Mouse (Mus musculus): ENCODE measurements around the gene Cadm1. TPM values are rescaled to one million over a fixed set of nuclear protein-coding genes. Genes with fewer than 3 reads are reported as not detected.

Gene Cadm1
- polyA plus RNA-seq, 1 experiment from 2014 or later: 84.9 TPM

- no peaks in the 10 kb centered on the region for H3K9me3 ChIP-seq (ENCODE audit: low read length)
- peak; percentile 41; the same call in 1 of the 2 replicates for TF ChIP-seq EP300 (IDR thresholded peaks at IDR 0.05)
- 0 out of 2 replicates have a peak, but pooled peaks have one; percentile 5 for TF ChIP-seq CTCF (IDR thresholded peaks at IDR 0.05)
- no peaks in the 10 kb centered on the region for H3K4me1 ChIP-seq (ENCODE audit: insufficient read depth, low read depth, low read length)
- peak; percentile 68 for DNase-seq (ENCODE audit: low spot score)
- WGBS: 55% methylated on average over 7 of the region's 7 CpGs
- no peak overlapping the region for H3K9ac ChIP-seq (replicated peaks; ENCODE audit: low read depth)
- H3K36me3 ChIP-seq (ENCODE audit: insufficient read depth, low read length): no peaks in the 10 kb centered on the region
- no peaks in the 10 kb centered on the region for H3K27me3 ChIP-seq (replicated peaks; ENCODE audit: insufficient read depth, low read length)
- ATAC-seq: peak; percentile 85
- H3K27ac ChIP-seq (ENCODE audit: low read length): no peak overlapping the region
- no peak overlapping the region for H3K4me2 ChIP-seq (replicated peaks; ENCODE audit: low read depth, low read length)
- no peak overlapping the region for H3K4me3 ChIP-seq (ENCODE audit: low read depth, low read length)
Observed at GRCm38 (mm10) chr9:47574710-47575414, 44.9 kb downstream of the Cadm1 start.

GRCm38 (mm10) chr9:47575764-47576163 is 45.8 kb downstream of the Cadm1 start:
- Histone ChIP-seq H3K9me3 (ENCODE audit: low read length) (no peaks in the 10 kb centered on the region), H3K27me3 (replicated peaks; ENCODE audit: insufficient read depth, low read length) (no peaks in the 10 kb centered on the region), H3K4me3 (ENCODE audit: low read depth, low read length) (no peak overlapping the region), H3K27ac (ENCODE audit: low read length) (no peak overlapping the region), H3K4me1 (ENCODE audit: insufficient read depth, low read depth, low read length) (no peaks in the 10 kb centered on the region), H3K36me3 (ENCODE audit: insufficient read depth, low read length) (no peaks in the 10 kb centered on the region), H3K9ac (replicated peaks; ENCODE audit: low read depth) (no peak overlapping the region), H3K4me2 (replicated peaks; ENCODE audit: low read depth, low read length) (no peak overlapping the region)
- 44% methylated on average over 11 of the region's 11 CpGs for WGBS
- ATAC-seq (no peak), DNase-seq (ENCODE audit: low spot score) (no peak)
- TF ChIP-seq EP300 (IDR thresholded peaks at IDR 0.05) (no peak), CTCF (IDR thresholded peaks at IDR 0.05) (no peak)

GRCm38 (mm10) chr9:47579464-47579863 is 49.5 kb downstream of the Cadm1 start:
- no peak overlapping the region for H3K9ac ChIP-seq (replicated peaks; ENCODE audit: low read depth)
- H3K36me3 ChIP-seq (ENCODE audit: insufficient read depth, low read length): no peaks in the 10 kb centered on the region
- no peaks in the 10 kb centered on the region for H3K27me3 ChIP-seq (replicated peaks; ENCODE audit: insufficient read depth, low read length)
- H3K27ac ChIP-seq (ENCODE audit: low read length): no peak overlapping the region
- ATAC-seq (no peak), DNase-seq (ENCODE audit: low spot score) (no peak)
- no peaks in the 10 kb centered on the region for H3K4me1 ChIP-seq (ENCODE audit: insufficient read depth, low read depth, low read length)
- TF ChIP-seq CTCF (IDR thresholded peaks at IDR 0.05) (no peak), EP300 (IDR thresholded peaks at IDR 0.05) (no peak)
- 77% methylated on average over 6 of the region's 6 CpGs for WGBS
- no peaks in the 10 kb centered on the region for H3K9me3 ChIP-seq (ENCODE audit: low read length)
- H3K4me3 ChIP-seq (ENCODE audit: low read depth, low read length): no peak overlapping the region
- no peak overlapping the region for H3K4me2 ChIP-seq (replicated peaks; ENCODE audit: low read depth, low read length)

GRCm38 (mm10) chr9:47581576-47582365 is 51.8 kb downstream of the Cadm1 start:
- Histone ChIP-seq H3K27ac (ENCODE audit: low read length) (peak overlapping the region; percentile 34), H3K27me3 (replicated peaks; ENCODE audit: insufficient read depth, low read length) (no peaks in the 10 kb centered on the region), H3K4me1 (ENCODE audit: insufficient read depth, low read depth, low read length) (no peaks in the 10 kb centered on the region), H3K9me3 (ENCODE audit: low read length) (no peaks in the 10 kb centered on the region), H3K4me3 (ENCODE audit: low read depth, low read length) (no peak overlapping the region), H3K36me3 (ENCODE audit: insufficient read depth, low read length) (no peaks in the 10 kb centered on the region), H3K4me2 (replicated peaks; ENCODE audit: low read depth, low read length) (no peak overlapping the region), H3K9ac (replicated peaks; ENCODE audit: low read depth) (no peak overlapping the region)
- WGBS: 37% methylated on average over 6 of the region's 6 CpGs
- TF ChIP-seq CTCF (IDR thresholded peaks at IDR 0.05) (no peak), EP300 (IDR thresholded peaks at IDR 0.05) (peak; percentile 66; the same call in 1 of the 2 replicates)
- ATAC-seq: peak; percentile 92
- DNase-seq (ENCODE audit: low spot score): peak; percentile 90

- ATAC-seq (no peak), DNase-seq (ENCODE audit: low spot score) (no peak)
- no peak overlapping the region for H3K4me2 ChIP-seq (replicated peaks; ENCODE audit: low read depth, low read length)
- no peak overlapping the region for H3K27ac ChIP-seq (ENCODE audit: low read length)
- H3K9ac ChIP-seq (replicated peaks; ENCODE audit: low read depth): no peak overlapping the region
- TF ChIP-seq EP300 (IDR thresholded peaks at IDR 0.05) (no peak), CTCF (IDR thresholded peaks at IDR 0.05) (no peak)
- H3K27me3 ChIP-seq (replicated peaks; ENCODE audit: insufficient read depth, low read length): no peaks in the 10 kb centered on the region
- 62% methylated on average over 4 of the region's 4 CpGs for WGBS
- no peak overlapping the region for H3K4me3 ChIP-seq (ENCODE audit: low read depth, low read length)
- H3K9me3 ChIP-seq (ENCODE audit: low read length): no peaks in the 10 kb centered on the region
- H3K36me3 ChIP-seq (ENCODE audit: insufficient read depth, low read length): no peaks in the 10 kb centered on the region
- H3K4me1 ChIP-seq (ENCODE audit: insufficient read depth, low read depth, low read length): no peaks in the 10 kb centered on the region
Observed at GRCm38 (mm10) chr9:47583241-47583640, 53.3 kb downstream of the Cadm1 start.

GRCm38 (mm10) chr9:47586176-47586575 is 56.2 kb downstream of the Cadm1 start:
- H3K9ac ChIP-seq (replicated peaks; ENCODE audit: low read depth): no peak overlapping the region
- no peak overlapping the region for H3K4me2 ChIP-seq (replicated peaks; ENCODE audit: low read depth, low read length)
- no peak for DNase-seq (ENCODE audit: low spot score)
- no peaks in the 10 kb centered on the region; the same call in 1 of the 2 replicates for H3K4me1 ChIP-seq (ENCODE audit: insufficient read depth, low read depth, low read length)
- no peak overlapping the region for H3K27ac ChIP-seq (ENCODE audit: low read length)
- H3K36me3 ChIP-seq (ENCODE audit: insufficient read depth, low read length): no peaks in the 10 kb centered on the region
- no peak for ATAC-seq
- no peak overlapping the region for H3K4me3 ChIP-seq (ENCODE audit: low read depth, low read length)
- TF ChIP-seq CTCF (IDR thresholded peaks at IDR 0.05): no peak
- TF ChIP-seq EP300 (IDR thresholded peaks at IDR 0.05): no peak
- H3K9me3 ChIP-seq (ENCODE audit: low read length): no peaks in the 10 kb centered on the region
- WGBS: 81% methylated on average over 5 of the region's 5 CpGs
- H3K27me3 ChIP-seq (replicated peaks; ENCODE audit: insufficient read depth, low read length): no peaks in the 10 kb centered on the region
